Mouse (Mus musculus) liver, embryonic 14.5 days (tissue): ENCODE results near the gene Zdhhc1. TPM values are rescaled to one million over a fixed set of nuclear protein-coding genes. Genes with fewer than 3 reads are reported as not detected.
A peak's percentile ranks its signal among the peaks of the same experiment; 100 is the strongest.

Experiments used
- ATAC-seq: fragments of 200-750 bp; cut with Nextera tagmentation; 2 replicates; pipeline ENCODE4 v1.8.0; 2017; ENCODE audit warnings: moderate number of reproducible peaks, mild to moderate bottlenecking, moderate library complexity; ENCODE audit not compliant: insufficient read depth
- DNase-seq, 3 experiments: peaks; one replicate each; pipeline ENCODE4 v3.0.0-alpha.2; 2012 to 2013; ENCODE audit warnings: low read depth in 3 of 3, low spot score in 3 of 3
- H3K27ac ChIP-seq: fragments of 300-500 bp; sonication (generic); 2 replicates; pipeline ENCODE4 v1.5.1; 2014; ENCODE audit warnings: moderate library complexity, mild to moderate bottlenecking, control low read depth, inconsistent platforms
- H3K27me3 ChIP-seq: fragments of 300-500 bp; sonication (generic); 2 replicates; pipeline ENCODE4 v1.6.1; 2014; ENCODE audit warnings: mild to moderate bottlenecking, low read length, moderate library complexity; ENCODE audit not compliant: control insufficient read depth, insufficient read depth
- H3K36me3 ChIP-seq: fragments of 300-500 bp; sonication (generic); replicated peaks from 2 replicates; pipeline ENCODE4 v1.6.1; 2014; ENCODE audit warnings: low read depth; ENCODE audit not compliant: control insufficient read depth, insufficient read depth
- H3K4me1 ChIP-seq, 2 experiments: fragments of 200-500 bp in 1 of 2; fragments of 300-500 bp in 1 of 2; sonication (generic) in 1 of 2; replicated peaks; 2 replicates each; pipeline ENCODE4 v1.6.1; 2012 to 2014; ENCODE audit warnings: antibody characterized with exemption in 1 of 2, inconsistent platforms in 1 of 2, low read length in 1 of 2; ENCODE audit not compliant: control insufficient read depth in 2 of 2, insufficient read depth in 2 of 2
- H3K4me2 ChIP-seq: fragments of 300-500 bp; sonication (generic); 2 replicates; pipeline ENCODE4 v1.6.1; 2014; ENCODE audit warnings: low read depth, mild to moderate bottlenecking, control low read depth, moderate library complexity
- H3K4me3 ChIP-seq, 2 experiments: fragments of 200-500 bp in 1 of 2; fragments of 300-500 bp in 1 of 2; sonication (generic) in 1 of 2; 2 replicates each; pipeline ENCODE4 v1.5.1; 2012 to 2014; ENCODE audit warnings: low read depth in 2 of 2, low read length in 2 of 2, mild to moderate bottlenecking in 2 of 2, control low read depth in 1 of 2, inconsistent platforms in 1 of 2, moderate library complexity in 1 of 2; ENCODE audit not compliant: insufficient read depth in 1 of 2
- H3K9ac ChIP-seq: fragments of 300-500 bp; sonication (generic); replicated peaks from 2 replicates; pipeline ENCODE4 v1.6.1; 2014; ENCODE audit warnings: mild to moderate bottlenecking, control low read depth, moderate library complexity
- H3K9me3 ChIP-seq: fragments of 300-500 bp; sonication (generic); 2 replicates; pipeline ENCODE4 v1.6.1; 2016; ENCODE audit warnings: low read length, mixed read lengths; ENCODE audit not compliant: control insufficient read depth
- CTCF ChIP-seq: IDR thresholded peaks from 2 replicates; pipeline ENCODE4 v1.5.1; 2016; ENCODE audit warnings: antibody characterized with exemption, low read depth, control low read depth
- EP300 ChIP-seq: IDR thresholded peaks from 2 replicates; pipeline ENCODE4 v1.6.1; 2016; ENCODE audit warnings: antibody characterized with exemption, low read depth
- WGBS: fragments of 180-500 bp; shearing (Covaris S2); extraction: QIAGEN DNeasy Blood & Tissue Kit; methylation state at CpG from one replicate; pipeline ENCODE4 v1.1.7; 2014; ENCODE audit not compliant: insufficient replicate concordance; 5-methylcytosine and 5-hydroxymethylcytosine counted together
- polyA plus RNA-seq, 2 experiments: library from polyadenylated mRNA; depleted of rRNA in 1 of 2; stranded (reverse) in 1 of 2; unstranded in 1 of 2; fragments of >200 nt; fragmentation: Nextera tagmentation in 1 of 2; extraction: Ambion mirVana in 1 of 2; gene quantifications; 2 replicates each; pipeline versions ENCODE4 v1.2.1 to v1.2.3; 2012 to 2014

Gene Zdhhc1
- 2.2 and 2.4 TPM in 2 replicates for polyA plus RNA-seq (2012; rRNA removed)
- 0.90 and 1.2 TPM in 2 replicates for polyA plus RNA-seq (2014; fragmentation: Nextera tagmentation; extraction: Ambion mirVana)

GRCm38 (mm10) chr8:105496439-105497180 is at the start of gene Zdhhc1:
Gene Zdhhc1, minus strand, starts transcription at chr8:105496902.
- Histone ChIP-seq H3K4me3 (peak within 1 kb of the TSS; percentile 65 to 70), H3K27me3 (no peaks in the 10 kb centered on the region), H3K9ac (peak within 1 kb of the TSS; percentile 43), H3K4me2 (peak within 1 kb of the TSS; percentile 84), H3K9me3 (no peaks in the 10 kb centered on the region), H3K27ac (no peak within 1 kb of the TSS), H3K4me1 (peaks cover 0 to 11% of the 10 kb centered on the region in 2 experiments; a peak in 2 of 4 replicates), H3K36me3 (no peaks in the 10 kb centered on the region)
- ATAC-seq (peak; percentile 85), DNase-seq (peak; percentile 25 to 38 (median 38))
- TF ChIP-seq CTCF (peak; percentile 75), EP300 (no peak)
- WGBS, result 2% methylated on average over 68 of the region's 68 CpGs

GRCm38 (mm10) chr8:105545249-105545648 is 48.5 kb upstream of the Zdhhc1 start:
- Histone ChIP-seq H3K4me3 (no peak overlapping the region), H3K9ac (no peak overlapping the region), H3K36me3 (peaks cover 4% of the 10 kb centered on the region), H3K4me2 (no peak overlapping the region), H3K27me3 (no peaks in the 10 kb centered on the region), H3K27ac (0 out of 2 replicates have a peak overlapping the region, but pooled peaks have one; percentile 13), H3K9me3 (no peaks in the 10 kb centered on the region), H3K4me1 (peaks cover 50 to 51% of the 10 kb centered on the region in 2 experiments)
- ATAC-seq (no peak), DNase-seq (no peak)
- no peak for TF ChIP-seq EP300
- WGBS, result 84% methylated on average over 3 of the region's 3 CpGs

- DNase-seq (no peak), ATAC-seq (no peak)
- Histone ChIP-seq H3K4me1 (peaks cover 51 to 52% of the 10 kb centered on the region in 2 experiments), H3K4me2 (no peak overlapping the region), H3K27me3 (no peaks in the 10 kb centered on the region), H3K9ac (peak overlapping the region; percentile 0; the same call in 1 of the 2 replicates), H3K27ac (peak overlapping the region; percentile 51; the same call in 1 of the 2 replicates), H3K36me3 (peaks cover 4% of the 10 kb centered on the region), H3K9me3 (no peaks in the 10 kb centered on the region), H3K4me3 (no peak overlapping the region)
- 60% methylated on average over 7 of the region's 7 CpGs for WGBS
- TF ChIP-seq EP300 (no peak), CTCF (no peak)
Observed at GRCm38 (mm10) chr8:105544544-105545205, 48.0 kb upstream of the Zdhhc1 start.

- DNase-seq (no peak), ATAC-seq (no peak)
- peak overlapping the region; percentile 48 for H3K9ac ChIP-seq
- no peak overlapping the region for H3K4me3 ChIP-seq
- peaks cover 10% of the 10 kb centered on the region for H3K36me3 ChIP-seq
- H3K4me1 ChIP-seq, result peaks cover 51 to 52% of the 10 kb centered on the region in 2 experiments
- H3K4me2 ChIP-seq, result peak overlapping the region; percentile 66
- TF ChIP-seq EP300, result no peak
- TF ChIP-seq CTCF, result no peak
- H3K9me3 ChIP-seq, result no peaks in the 10 kb centered on the region
- 7% methylated on average over 1 of the region's 1 CpGs for WGBS
- H3K27ac ChIP-seq, result peak overlapping the region; percentile 51
- no peaks in the 10 kb centered on the region for H3K27me3 ChIP-seq
Observed at GRCm38 (mm10) chr8:105543703-105544102, 47.0 kb upstream of the Zdhhc1 start.

- H3K27me3 ChIP-seq, result no peaks in the 10 kb centered on the region
- peak; percentile 50; the same call in 1 of the 2 replicates for ATAC-seq
- 0 out of 2 replicates have a peak overlapping the region, but pooled peaks have one; percentile 23 for H3K9ac ChIP-seq
- 62% methylated on average over 2 of the region's 2 CpGs for WGBS
- peaks cover 16% of the 10 kb centered on the region for H3K36me3 ChIP-seq
- peak overlapping the region; percentile 66 for H3K4me2 ChIP-seq
- no peak for TF ChIP-seq EP300
- TF ChIP-seq CTCF, result no peak
- peaks cover 51 to 52% of the 10 kb centered on the region in 2 experiments for H3K4me1 ChIP-seq
- no peak for DNase-seq
- H3K9me3 ChIP-seq, result no peaks in the 10 kb centered on the region
- H3K4me3 ChIP-seq, result peak overlapping the region in 1 of 2 experiments; percentile 18; a peak in 1 of 4 replicates
- peak overlapping the region; percentile 81 for H3K27ac ChIP-seq
Observed at GRCm38 (mm10) chr8:105542808-105543207, 46.1 kb upstream of the Zdhhc1 start.
